Mouse (Mus musculus) E14TG2a.4 (cell line): ENCODE measurements around the gene Far1.

ENCODE experiments used
- CTCF ChIP-seq: conservative IDR thresholded peaks from 2 replicates; pipeline ENCODE4 v1.5.1; 2014; ENCODE audit warnings: low read length
- NANOG ChIP-seq: IDR thresholded peaks from 2 replicates; pipeline ENCODE4 v1.6.1; 2014; ENCODE audit warnings: borderline replicate concordance, low read length, mixed read lengths
- POU5F1 ChIP-seq: IDR thresholded peaks from 2 replicates; pipeline ENCODE4 v1.6.1; 2014; ENCODE audit warnings: low read length, borderline replicate concordance

DNA sequence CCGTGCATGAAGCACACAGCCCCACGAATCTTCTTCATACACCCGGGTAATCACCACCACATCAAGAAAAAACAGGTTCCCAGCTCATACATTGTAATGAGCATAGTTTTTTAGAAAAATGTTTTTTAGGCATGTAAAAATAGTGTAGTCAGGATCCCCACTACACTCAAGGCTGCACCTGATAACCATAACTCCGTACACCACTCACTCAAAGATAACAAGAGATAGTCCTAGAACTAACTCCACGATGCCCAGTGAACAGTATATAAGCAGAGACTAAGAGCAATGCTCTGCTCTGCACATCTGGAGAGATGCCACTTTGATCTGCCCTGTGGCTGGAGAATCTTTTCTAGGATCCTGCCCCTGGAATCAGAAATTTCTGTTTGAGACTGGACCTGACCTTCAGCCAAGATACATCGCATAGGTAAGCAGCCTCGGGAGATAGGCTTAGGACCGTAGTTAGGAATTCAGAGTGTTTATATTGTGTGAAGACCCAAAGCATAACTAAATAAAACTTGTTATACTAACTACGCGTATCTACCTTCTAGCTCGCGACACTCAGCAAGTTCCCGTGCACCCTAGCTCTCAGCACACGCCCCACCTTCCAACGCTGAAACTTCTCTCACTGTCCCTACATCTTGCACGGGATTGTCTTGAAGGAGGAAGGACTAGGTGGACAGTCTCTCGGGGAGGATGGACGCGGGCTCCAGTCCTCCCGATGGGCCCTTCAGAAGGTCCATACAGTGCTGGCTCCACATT, 928 bp upstream of the Far1 start:
- TF ChIP-seq CTCF = no peak
- no peak for TF ChIP-seq POU5F1
- no peak for TF ChIP-seq NANOG
